Mouse (Mus musculus) limb, embryonic 12.5 days (tissue): ENCODE measurements around the gene Ush2a. TPM values are rescaled to one million over a fixed set of nuclear protein-coding genes. Genes with fewer than 3 reads are reported as not detected.

ENCODE experiments used
- ATAC-seq: fragments of 200-750 bp; cut with Nextera tagmentation; 2 replicates; pipeline ENCODE4 v1.8.0; 2017; ENCODE audit warnings: low read depth, moderate TSS enrichment; ENCODE audit not compliant: insufficient number of reproducible peaks, insufficient read depth, low FRiP score, low TSS enrichment
- H3K27ac ChIP-seq: fragments of 300-500 bp; sonication (generic); 2 replicates; pipeline ENCODE4 v1.5.1; 2016; ENCODE audit warnings: mild to moderate bottlenecking, moderate library complexity
- H3K27me3 ChIP-seq: fragments of 300-500 bp; sonication (generic); 2 replicates; pipeline ENCODE4 v1.6.1; 2016; ENCODE audit warnings: mild to moderate bottlenecking, moderate library complexity
- H3K36me3 ChIP-seq: fragments of 300-500 bp; sonication (generic); 2 replicates; pipeline ENCODE4 v1.6.1; 2016; ENCODE audit warnings: mild to moderate bottlenecking, moderate library complexity
- H3K4me1 ChIP-seq: fragments of 300-500 bp; sonication (generic); replicated peaks from 2 replicates; pipeline ENCODE4 v1.6.1; 2016
- H3K4me2 ChIP-seq: fragments of 300-500 bp; sonication (generic); 2 replicates; pipeline ENCODE4 v1.6.1; 2016; ENCODE audit warnings: mild to moderate bottlenecking, moderate library complexity
- H3K4me3 ChIP-seq: fragments of 300-500 bp; sonication (generic); replicated peaks from 2 replicates; pipeline ENCODE4 v1.5.1; 2016; ENCODE audit warnings: mild to moderate bottlenecking
- H3K9ac ChIP-seq: fragments of 300-500 bp; sonication (generic); replicated peaks from 2 replicates; pipeline ENCODE4 v1.6.1; 2016; ENCODE audit warnings: mild to moderate bottlenecking, moderate library complexity
- H3K9me3 ChIP-seq: fragments of 300-500 bp; sonication (generic); 2 replicates; pipeline ENCODE4 v1.6.1; 2016; ENCODE audit warnings: mild to moderate bottlenecking, moderate library complexity
- WGBS: fragments of 180-500 bp; shearing (Covaris S2); methylation state at CpG from one replicate; pipeline ENCODE4 v1.1.7; 2016; 5-methylcytosine and 5-hydroxymethylcytosine counted together
- polyA plus RNA-seq: library from polyadenylated mRNA; unstranded; fragments of >200 nt; fragmentation: Nextera tagmentation; extraction: Ambion mirVana; gene quantifications from 2 replicates; pipeline ENCODE4 v1.2.1, GENCODE M21; 2016

Gene Ush2a
- polyA plus RNA-seq, 1 experiment from 2014 or later = 0.08 TPM

GRCm38 (mm10) chr1:188461203-188461602 is 199.4 kb downstream of the Ush2a start:
- ATAC-seq = no peak
- Histone ChIP-seq H3K27ac (no peak overlapping the region), H3K36me3 (no peaks in the 10 kb centered on the region), H3K4me2 (no peak overlapping the region), H3K9ac (no peak overlapping the region), H3K27me3 (peaks cover 4% of the 10 kb centered on the region; the same call in 1 of the 2 replicates), H3K4me1 (peaks cover 9% of the 10 kb centered on the region), H3K4me3 (no peak overlapping the region), H3K9me3 (no peaks in the 10 kb centered on the region)
- 86% methylated on average over 2 of the region's 2 CpGs for WGBS

- no peaks in the 10 kb centered on the region for H3K4me1 ChIP-seq
- no peak overlapping the region for H3K4me3 ChIP-seq
- H3K36me3 ChIP-seq = no peaks in the 10 kb centered on the region
- no peaks in the 10 kb centered on the region for H3K27me3 ChIP-seq
- no peak overlapping the region for H3K9ac ChIP-seq
- no peaks in the 10 kb centered on the region for H3K9me3 ChIP-seq
- H3K4me2 ChIP-seq = no peak overlapping the region
- H3K27ac ChIP-seq = no peak overlapping the region
- no peak for ATAC-seq
These were observed 202.8 kb downstream of the Ush2a start for GRCm38 (mm10) chr1:188464653-188465052.

- H3K36me3 ChIP-seq = no peaks in the 10 kb centered on the region
- ATAC-seq = no peak
- H3K4me2 ChIP-seq = no peak overlapping the region
- WGBS = 78% methylated on average over 10 of the region's 10 CpGs
- H3K4me3 ChIP-seq = no peak overlapping the region
- H3K27me3 ChIP-seq = no peaks in the 10 kb centered on the region
- H3K9me3 ChIP-seq = no peaks in the 10 kb centered on the region
- no peak overlapping the region for H3K27ac ChIP-seq
- H3K4me1 ChIP-seq = no peaks in the 10 kb centered on the region
- no peak overlapping the region for H3K9ac ChIP-seq
These were observed 206.6 kb downstream of the Ush2a start for GRCm38 (mm10) chr1:188468371-188468783.

GRCm38 (mm10) chr1:188504958-188505357 is 243.1 kb downstream of the Ush2a start:
- no peak overlapping the region for H3K4me3 ChIP-seq
- no peak overlapping the region for H3K9ac ChIP-seq
- H3K36me3 ChIP-seq = no peaks in the 10 kb centered on the region
- 89% methylated on average over 5 of the region's 5 CpGs for WGBS
- no peaks in the 10 kb centered on the region for H3K9me3 ChIP-seq
- H3K27me3 ChIP-seq = no peaks in the 10 kb centered on the region
- no peaks in the 10 kb centered on the region for H3K4me1 ChIP-seq
- no peak for ATAC-seq
- no peak overlapping the region for H3K4me2 ChIP-seq
- no peak overlapping the region for H3K27ac ChIP-seq

- no peaks in the 10 kb centered on the region for H3K9me3 ChIP-seq
- no peak overlapping the region for H3K4me3 ChIP-seq
- 66% methylated on average over 8 of the region's 8 CpGs for WGBS
- H3K4me2 ChIP-seq = no peak overlapping the region
- H3K4me1 ChIP-seq = no peaks in the 10 kb centered on the region
- no peak overlapping the region for H3K9ac ChIP-seq
- H3K27ac ChIP-seq = no peak overlapping the region
- H3K36me3 ChIP-seq = no peaks in the 10 kb centered on the region
- no peaks in the 10 kb centered on the region for H3K27me3 ChIP-seq
- ATAC-seq = no peak
These were observed 257.0 kb downstream of the Ush2a start for GRCm38 (mm10) chr1:188518792-188519191.

GRCm38 (mm10) chr1:188527451-188527850 is 265.6 kb downstream of the Ush2a start:
- no peaks in the 10 kb centered on the region for H3K4me1 ChIP-seq
- WGBS = 76% methylated on average over 3 of the region's 3 CpGs
- ATAC-seq = no peak

GRCm38 (mm10) chr1:188529606-188530131 is 267.8 kb downstream of the Ush2a start:
- Histone ChIP-seq H3K27me3 (no peaks in the 10 kb centered on the region), H3K36me3 (no peaks in the 10 kb centered on the region), H3K4me2 (no peak overlapping the region), H3K4me3 (no peak overlapping the region), H3K9ac (no peak overlapping the region), H3K27ac (no peak overlapping the region), H3K4me1 (no peaks in the 10 kb centered on the region), H3K9me3 (0 out of 2 replicates have a peak, but pooled peaks cover 5% of the 10 kb centered on the region)
- ATAC-seq = no peak
- WGBS = 62% methylated on average over 6 of the region's 6 CpGs

More at GRCm38 (mm10) chr1:188527451-188527850, 265.6 kb downstream of the Ush2a start:
- H3K36me3 ChIP-seq = no peaks in the 10 kb centered on the region
- no peak overlapping the region for H3K27ac ChIP-seq
- H3K27me3 ChIP-seq = no peaks in the 10 kb centered on the region
- no peak overlapping the region for H3K4me3 ChIP-seq
- 0 out of 2 replicates have a peak, but pooled peaks cover 5% of the 10 kb centered on the region for H3K9me3 ChIP-seq
- no peak overlapping the region for H3K9ac ChIP-seq
- H3K4me2 ChIP-seq = no peak overlapping the region

- H3K27me3 ChIP-seq = no peaks in the 10 kb centered on the region
- no peaks in the 10 kb centered on the region for H3K36me3 ChIP-seq
- ATAC-seq = no peak
- WGBS = 69% methylated on average over 1 of the region's 1 CpGs
- H3K4me1 ChIP-seq = no peaks in the 10 kb centered on the region
- no peak overlapping the region for H3K9ac ChIP-seq
- H3K27ac ChIP-seq = no peak overlapping the region
- H3K4me2 ChIP-seq = no peak overlapping the region
- peaks cover 7% of the 10 kb centered on the region for H3K9me3 ChIP-seq
- H3K4me3 ChIP-seq = no peak overlapping the region
These were observed 275.2 kb downstream of the Ush2a start for GRCm38 (mm10) chr1:188537021-188537420.

GRCm38 (mm10) chr1:188539621-188540020 is 277.8 kb downstream of the Ush2a start:
- H3K4me3 ChIP-seq = no peak overlapping the region
- ATAC-seq = no peak
- H3K9me3 ChIP-seq = peaks cover 7% of the 10 kb centered on the region
- H3K27ac ChIP-seq = no peak overlapping the region
- H3K4me2 ChIP-seq = no peak overlapping the region
- H3K4me1 ChIP-seq = no peaks in the 10 kb centered on the region
- no peaks in the 10 kb centered on the region for H3K36me3 ChIP-seq
- no peaks in the 10 kb centered on the region for H3K27me3 ChIP-seq
- WGBS = 91% methylated on average over 5 of the region's 5 CpGs
- H3K9ac ChIP-seq = no peak overlapping the region

GRCm38 (mm10) chr1:188541492-188541891 is 279.7 kb downstream of the Ush2a start:
- Histone ChIP-seq H3K27ac (no peak overlapping the region), H3K36me3 (no peaks in the 10 kb centered on the region), H3K9ac (no peak overlapping the region), H3K4me3 (no peak overlapping the region), H3K4me1 (no peaks in the 10 kb centered on the region), H3K4me2 (no peak overlapping the region), H3K9me3 (peaks cover 7% of the 10 kb centered on the region), H3K27me3 (no peaks in the 10 kb centered on the region)
- WGBS = 93% methylated on average over 3 of the region's 3 CpGs
- no peak for ATAC-seq

- Histone ChIP-seq H3K9ac (no peak overlapping the region), H3K4me1 (no peaks in the 10 kb centered on the region), H3K9me3 (peaks cover 7% of the 10 kb centered on the region), H3K27ac (no peak overlapping the region), H3K4me2 (no peak overlapping the region), H3K36me3 (no peaks in the 10 kb centered on the region), H3K27me3 (no peaks in the 10 kb centered on the region), H3K4me3 (no peak overlapping the region)
- WGBS = 30% methylated on average over 1 of the region's 1 CpGs
- ATAC-seq = no peak
These were observed 281.5 kb downstream of the Ush2a start for GRCm38 (mm10) chr1:188543364-188543763.

GRCm38 (mm10) chr1:188549686-188550085 is 287.9 kb downstream of the Ush2a start:
- Histone ChIP-seq H3K9me3 (no peaks in the 10 kb centered on the region), H3K4me3 (no peak overlapping the region), H3K27me3 (peaks cover 12% of the 10 kb centered on the region; the same call in 1 of the 2 replicates), H3K4me1 (peaks cover 6% of the 10 kb centered on the region; the same call in 1 of the 2 replicates), H3K9ac (no peak overlapping the region), H3K4me2 (peak overlapping the region; percentile 35), H3K36me3 (no peaks in the 10 kb centered on the region), H3K27ac (no peak overlapping the region)
- 23% methylated on average over 13 of the region's 13 CpGs for WGBS
- ATAC-seq = no peak
